Mouse (Mus musculus) thymus, adult 2 months (tissue): ENCODE measurements at regions not wholly inside any gene's neighbourhood (a gene's known extent, or its start where the extent isn't known, plus 50 kb on each side); places are given as distances from the start of the nearest gene placed in this dataset.

ENCODE experiments used
- CTCF ChIP-seq: fragments of 200-500 bp; IDR thresholded peaks from 2 replicates; pipeline ENCODE4 v1.5.1; 2012; ENCODE audit warnings: mild to moderate bottlenecking, control low read depth, low read length, moderate library complexity, borderline replicate concordance; ENCODE audit not compliant: control insufficient read depth, poor library complexity, insufficient read depth; ENCODE audit errors: extremely low read depth
- POLR2A ChIP-seq: fragments of 200-500 bp; IDR thresholded peaks from 2 replicates; pipeline ENCODE4 v1.6.1; 2012; ENCODE audit warnings: mild to moderate bottlenecking, low read length, control low read depth, moderate library complexity; ENCODE audit not compliant: control insufficient read depth, poor library complexity, insufficient read depth; ENCODE audit errors: extremely low read depth

GRCm38 (mm10) chr1:184536311-184537200 lies 195.9 kb downstream of the Hlx start:
- TF ChIP-seq CTCF, result no peak
- TF ChIP-seq POLR2A, result no peak
